ENCODE assay signal across 10 mouse cellular contexts in the genomic region with DNA sequence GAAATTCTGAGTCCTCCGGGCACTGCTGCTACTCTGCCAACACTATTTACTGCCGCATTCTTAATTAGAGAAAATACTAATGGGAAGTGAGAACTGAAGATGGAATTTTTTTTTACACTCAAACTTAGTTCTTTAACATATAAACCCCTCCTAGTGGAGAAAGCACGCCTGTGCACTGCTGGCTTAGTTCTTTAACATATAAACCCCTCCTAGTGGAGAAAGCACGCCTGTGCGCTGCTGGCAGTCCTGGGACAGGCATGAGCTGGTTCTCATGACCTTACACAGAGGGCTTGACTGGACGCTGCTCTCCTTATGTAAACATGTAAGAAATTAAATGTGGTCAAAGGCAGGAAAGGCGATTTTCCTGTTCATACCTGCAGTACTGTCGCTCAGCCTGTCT. TPM values are rescaled to one million over a fixed set of nuclear protein-coding genes. Genes with fewer than 3 reads are reported as not detected.
DNase-seq lines count a peak whose midpoint lies in the region; ATAC-seq and TF ChIP-seq lines count a peak whose summit lies in the region.
"Had no signal": no experiment of that assay in that cellular context is flagged by ENCODE, and none has a peak within 500 bp of the region (broad histone marks: within the 10 kb centered on the region; RNA-seq: fewer than 3 reads in every experiment).

No protein-coding gene starts in this region.

- H3K9me3 ChIP-seq in neural tube, embryonic 15.5 days (replicated peaks) = no peaks in the 10 kb centered on the region
- H3K9me3 ChIP-seq: embryonic facial prominence, embryonic 13.5 days had no signal

- no peak for DNase-seq in left cerebral cortex, adult 2 months (ENCODE audit: extremely low spot score in 1 of 2, low spot score in 2 of 2)
- no peak for DNase-seq in left cerebral cortex, postnatal 36 days (ENCODE audit: low spot score in 2 of 2)
- DNase-seq in adrenal gland, postnatal 25 days = peak; percentile 40
- peak; percentile 67 for DNase-seq in forelimb bud, embryonic 11.5 days (ENCODE audit: low read depth, low spot score)
- peak; percentile 65 for DNase-seq in kidney, adult 18-20 months
- DNase-seq in lung, adult 2 months = peak; percentile 21
- DNase-seq in thymus, postnatal 10 days (ENCODE audit: low spot score in 2 of 2) = peak; percentile 41 to 52

- no peak for TF ChIP-seq POLR2A in lung, adult 2 months (IDR thresholded peaks at IDR 0.05; ENCODE audit: borderline replicate concordance, extremely low read depth, low read depth, low read length)

- no peak overlapping the region for H3K4me2 ChIP-seq in neural tube, embryonic 15.5 days
- H3K4me2 ChIP-seq: embryonic facial prominence, embryonic 13.5 days had no signal

- H3K27me3 ChIP-seq in neural tube, embryonic 15.5 days (replicated peaks) = no peaks in the 10 kb centered on the region
- H3K27me3 ChIP-seq: embryonic facial prominence, embryonic 13.5 days had no signal

- no peak overlapping the region for H3K9ac ChIP-seq in neural tube, embryonic 15.5 days (replicated peaks)
- H3K9ac ChIP-seq: embryonic facial prominence, embryonic 13.5 days had no signal

- WGBS in lung, adult 2 months = 31% methylated on average over 8 of the region's 8 CpGs
- 55% methylated on average over 8 of the region's 8 CpGs for WGBS in neural tube, embryonic 15.5 days

- H3K36me3 ChIP-seq in neural tube, embryonic 15.5 days = no peaks in the 10 kb centered on the region

- no peak overlapping the region for H3K4me3 ChIP-seq in left cerebral cortex, adult 2 months
- no peak overlapping the region for H3K4me3 ChIP-seq in lung, adult 2 months (replicated peaks; ENCODE audit: extremely low read depth, low read depth, low read length)
- no peak overlapping the region for H3K4me3 ChIP-seq in neural tube, embryonic 15.5 days (replicated peaks)
- H3K4me3 ChIP-seq: embryonic facial prominence, embryonic 13.5 days; myocyte had no signal

- no peak overlapping the region for H3K27ac ChIP-seq in left cerebral cortex, adult 2 months
- H3K27ac ChIP-seq in neural tube, embryonic 15.5 days (replicated peaks) = no peak overlapping the region
- H3K27ac ChIP-seq: embryonic facial prominence, embryonic 13.5 days had no signal

- intact Hi-C loops in left cerebral cortex, adult 2 months (cut with DNase I) = no loop called here
- intact Hi-C loops in left cerebral cortex, postnatal 36 days (cut with DNase I) = no loop called here

- no peaks in the 10 kb centered on the region for H3K4me1 ChIP-seq in lung, adult 2 months (ENCODE audit: control insufficient read depth, insufficient read depth, low read length)
- H3K4me1 ChIP-seq in neural tube, embryonic 15.5 days = no peaks in the 10 kb centered on the region
- H3K4me1 ChIP-seq: embryonic facial prominence, embryonic 13.5 days had no signal

- peak; percentile 69; the same call in 1 of the 2 replicates for ATAC-seq in neural tube, embryonic 15.5 days (ENCODE audit: low FRiP score)

- TF ChIP-seq CTCF in left cerebral cortex, adult 2 months (IDR thresholded peaks at IDR 0.05) = peak; percentile 81
- peak; percentile 64 for TF ChIP-seq CTCF in lung, adult 2 months (IDR thresholded peaks at IDR 0.05; ENCODE audit: insufficient read depth, low read length)

RNA-seq across cellular contexts. Expression of a gene that starts 24.9 kb away (rescaled TPM):
- not detected for total RNA-seq in left cerebral cortex, adult 2 months (2021)
- total RNA-seq in left cerebral cortex, postnatal 36 days (2021) = not detected
- total RNA-seq in adrenal gland, postnatal 25 days (2021) = not detected in 2 replicates
- not detected in 2 replicates for polyA plus RNA-seq in lung, adult 2 months (2012; rRNA removed)
- polyA plus RNA-seq in neural tube, embryonic 15.5 days (2015; fragmentation: Nextera tagmentation; extraction: Ambion mirVana) = not detected in 2 replicates
- polyA plus RNA-seq: embryonic facial prominence, embryonic 13.5 days; myocyte had no signal

Comparison
In these comparisons a context has a peak if more than half of its experiments do, and no peak if none do; other contexts are left out.
1. DNase-seq: peak in adrenal gland, postnatal 25 days (single experiment), forelimb bud, embryonic 11.5 days (single experiment), kidney, adult 18-20 months (single experiment), lung, adult 2 months (single experiment) and thymus, postnatal 10 days (2 of 2); none in left cerebral cortex, adult 2 months (0 of 2) and left cerebral cortex, postnatal 36 days (0 of 2).